Mouse (Mus musculus): ENCODE measurements at regions not wholly inside any gene's neighbourhood (a gene's known extent, or its start where the extent isn't known, plus 50 kb on each side); places are given as distances from the start of the nearest gene placed in this dataset.

DNA sequence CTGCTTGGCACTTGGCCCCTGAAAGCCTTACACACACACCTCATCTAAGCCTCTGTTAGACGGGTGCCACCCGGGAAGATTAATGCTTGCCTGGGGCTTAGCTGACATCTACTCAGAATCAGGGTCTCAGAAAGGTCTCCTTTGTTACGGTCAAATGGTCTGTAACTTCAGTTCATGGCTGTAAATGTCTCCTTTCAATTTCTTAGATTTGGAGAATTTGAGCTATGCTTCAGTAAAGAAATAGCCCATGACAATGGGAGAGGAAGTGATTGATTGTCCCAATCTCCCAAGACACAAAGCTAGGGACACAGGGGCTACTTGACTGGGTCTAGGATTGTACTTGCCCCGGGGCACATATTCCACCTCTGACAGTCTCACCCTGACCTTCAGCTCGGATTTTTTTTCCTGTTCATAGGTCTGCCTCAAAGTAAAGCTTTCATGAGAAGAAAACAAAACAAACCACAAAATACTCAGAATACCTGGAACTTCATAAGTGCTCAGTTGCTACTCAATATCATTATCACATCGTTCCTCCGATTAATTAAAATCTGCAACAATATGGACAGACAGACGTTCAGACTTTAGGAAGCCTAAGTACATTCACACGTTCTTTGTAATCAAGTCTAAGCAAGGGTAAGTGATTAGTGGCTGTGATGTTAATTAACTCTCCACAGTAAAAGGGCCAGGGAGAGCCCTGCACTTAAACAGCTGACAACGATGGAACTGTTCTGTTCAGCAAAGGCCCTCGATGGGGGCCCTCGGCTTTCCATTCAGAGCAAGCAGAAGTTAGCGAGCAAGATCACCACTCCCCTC, 132.9 kb upstream of the Slco3a1 start:
- no peak for DNase-seq

DNA sequence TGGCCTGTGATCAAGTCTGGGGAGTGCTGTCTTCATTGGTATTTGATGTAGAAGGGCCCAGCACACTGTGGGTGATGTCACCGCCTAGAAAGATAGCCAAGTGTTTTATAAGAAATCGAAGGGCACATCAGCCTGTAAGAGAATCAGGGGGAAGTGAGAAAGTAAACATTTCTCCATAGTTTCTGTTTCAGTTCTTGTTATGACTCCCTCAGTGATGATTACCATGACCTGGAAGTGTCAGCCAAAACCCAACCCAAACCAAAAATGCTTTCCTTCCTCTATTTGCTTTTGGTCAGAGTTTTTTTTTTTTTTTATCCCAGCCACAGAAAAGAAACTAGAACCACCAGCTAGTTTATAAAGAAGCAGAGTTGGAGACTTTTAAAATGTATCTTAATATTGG, 129.4 kb upstream of the Slco3a1 start:
- no peak for DNase-seq

DNA sequence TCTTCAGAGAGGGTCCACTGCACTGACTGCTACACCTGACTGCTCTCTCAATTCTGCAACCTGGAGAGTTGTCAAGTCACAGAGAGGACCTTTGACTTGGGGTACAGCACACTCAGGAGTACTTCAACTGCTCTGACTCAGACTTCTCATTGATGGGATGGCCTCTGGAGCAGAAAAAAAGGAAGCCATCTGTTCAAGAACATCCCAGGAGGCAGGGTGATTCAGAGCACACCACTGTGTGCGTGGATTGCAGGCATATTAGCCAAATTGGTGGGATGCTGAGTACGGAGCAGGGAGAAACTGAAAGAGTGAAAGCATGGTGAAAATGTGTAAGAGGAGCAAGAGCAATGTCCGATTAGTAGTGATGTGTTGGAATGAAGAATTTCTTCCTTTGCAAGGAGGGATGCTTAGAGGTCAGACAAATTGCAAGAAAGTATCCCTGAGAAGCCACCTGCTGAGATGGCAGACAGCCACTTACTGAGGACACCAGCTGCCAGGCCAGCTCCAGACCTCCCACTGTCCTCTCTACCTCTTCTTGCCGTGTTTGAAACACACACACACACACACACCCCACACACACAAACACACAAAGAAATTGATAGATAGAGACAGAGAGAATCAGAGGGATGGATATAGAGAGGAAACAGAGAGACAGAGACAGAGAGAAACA, 119.2 kb upstream of the Slco3a1 start:
- DNase-seq, result no peak

DNA sequence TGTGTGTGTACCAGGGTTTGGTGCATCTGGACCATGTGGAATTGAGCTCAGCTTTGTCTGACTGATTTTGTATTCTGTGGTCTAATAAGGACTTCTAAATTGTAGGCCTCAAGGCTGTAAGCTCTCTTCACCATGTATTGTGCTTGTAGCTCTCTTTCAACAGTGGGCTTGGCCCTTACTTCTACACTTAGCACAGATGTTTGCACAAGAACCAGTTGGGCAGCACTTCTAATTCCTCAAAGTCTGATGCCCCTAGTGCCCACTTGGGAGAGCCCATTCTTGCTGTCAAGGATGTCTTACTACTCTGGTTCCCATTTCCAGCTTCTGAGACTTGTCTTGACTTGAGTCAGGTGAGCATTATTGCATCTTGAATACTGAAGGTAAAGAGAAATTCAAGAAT, 114.5 kb upstream of the Slco3a1 start:
- no peak for DNase-seq

DNA sequence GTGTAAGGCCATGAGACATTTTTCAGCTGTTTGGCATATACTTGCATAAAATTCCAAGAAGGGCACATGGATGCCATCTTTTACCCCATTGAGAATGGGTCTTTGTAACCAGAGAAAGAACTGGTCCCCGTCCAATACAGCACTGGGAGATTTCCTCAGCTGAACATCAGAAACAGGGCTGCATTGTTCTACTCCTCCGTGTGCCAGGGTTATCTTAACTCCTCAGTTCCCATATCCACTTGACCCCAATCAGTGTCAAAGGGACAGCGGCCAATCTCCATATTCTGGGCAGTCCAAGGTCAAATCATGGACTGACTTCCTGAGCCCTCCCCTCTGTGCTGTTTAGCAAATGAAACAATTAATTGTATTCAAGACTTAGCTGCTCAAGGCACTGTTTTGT, 112.5 kb upstream of the Slco3a1 start:
- DNase-seq, result no peak

DNA sequence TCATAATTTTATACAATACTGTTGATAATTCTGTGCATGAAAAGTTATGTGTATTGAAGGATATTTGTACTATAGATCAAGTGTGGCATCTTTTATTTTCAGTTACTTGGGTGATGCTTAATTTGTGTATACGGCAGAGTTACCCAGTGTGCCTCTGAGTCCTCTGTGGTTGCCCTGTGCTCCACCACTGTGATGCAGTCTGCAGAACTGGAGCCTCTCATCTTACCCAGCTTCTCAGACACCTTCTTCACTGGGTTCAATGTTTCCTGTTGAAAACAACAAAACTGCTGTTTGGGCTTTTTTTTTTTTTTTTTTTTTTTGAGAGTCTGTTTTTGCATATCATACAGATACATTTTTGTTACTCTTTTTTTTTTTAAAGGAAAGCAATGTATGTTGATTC, 109.2 kb upstream of the Slco3a1 start:
- DNase-seq, result no peak

DNA sequence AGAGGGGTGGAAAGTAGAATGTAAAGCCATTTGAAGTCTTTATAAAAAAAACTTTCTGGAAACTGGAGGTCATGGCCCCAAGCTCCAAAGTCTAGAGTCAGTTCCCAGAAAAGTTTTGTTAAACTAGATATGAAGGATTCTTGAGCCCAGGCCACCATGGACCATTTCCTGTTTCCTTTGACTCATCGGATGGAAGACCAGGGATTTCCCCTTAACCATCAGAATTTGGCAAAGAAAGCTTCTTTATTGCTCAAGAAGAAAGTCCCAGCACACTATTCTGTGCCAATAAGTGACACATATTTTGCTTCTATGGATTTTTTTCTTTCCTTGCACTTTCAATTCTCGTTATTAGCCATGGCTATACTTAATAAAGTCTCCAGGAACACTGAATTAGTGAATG, 92.7 kb upstream of the Slco3a1 start:
- no peak for DNase-seq

DNA sequence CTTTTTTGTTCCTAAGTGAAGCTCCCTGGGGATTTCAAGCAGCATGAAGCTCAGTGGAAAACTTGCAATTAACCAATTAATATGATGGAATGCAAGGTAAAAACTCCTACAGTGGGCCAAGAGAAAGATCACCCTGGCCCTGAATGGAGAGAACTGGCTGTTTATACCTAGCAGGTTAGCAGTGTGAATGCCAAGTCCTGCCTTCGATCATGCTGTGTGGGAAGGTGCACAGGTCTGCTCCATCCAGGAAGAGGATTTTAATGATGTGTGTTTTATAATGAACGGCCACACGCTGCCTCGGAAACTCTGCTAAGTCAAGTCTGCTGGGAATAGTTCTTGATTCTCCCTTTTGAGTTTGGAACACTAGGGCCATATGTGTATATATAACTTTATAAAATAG, 85.6 kb upstream of the Slco3a1 start:
- no peak for DNase-seq

DNA sequence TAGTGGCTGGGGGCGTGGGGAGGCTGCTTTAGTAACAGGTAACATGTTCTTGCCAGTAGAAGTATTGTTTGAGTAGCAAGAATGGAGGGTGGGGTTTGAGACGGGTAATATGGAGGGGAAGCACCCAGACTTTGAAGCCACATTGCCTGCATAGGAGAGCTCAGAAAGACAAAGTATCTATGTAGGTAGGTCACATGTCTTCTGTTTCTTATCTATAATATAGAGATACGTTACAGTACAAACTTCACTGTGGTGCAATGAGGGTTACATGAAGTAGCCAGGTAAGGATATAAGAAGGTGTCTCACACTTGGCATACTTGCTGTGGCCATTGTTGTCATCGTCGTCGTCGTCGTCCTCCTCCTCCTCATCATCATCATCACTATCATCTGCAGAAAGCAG, 77.6 kb upstream of the Slco3a1 start:
- DNase-seq, result no peak

DNA sequence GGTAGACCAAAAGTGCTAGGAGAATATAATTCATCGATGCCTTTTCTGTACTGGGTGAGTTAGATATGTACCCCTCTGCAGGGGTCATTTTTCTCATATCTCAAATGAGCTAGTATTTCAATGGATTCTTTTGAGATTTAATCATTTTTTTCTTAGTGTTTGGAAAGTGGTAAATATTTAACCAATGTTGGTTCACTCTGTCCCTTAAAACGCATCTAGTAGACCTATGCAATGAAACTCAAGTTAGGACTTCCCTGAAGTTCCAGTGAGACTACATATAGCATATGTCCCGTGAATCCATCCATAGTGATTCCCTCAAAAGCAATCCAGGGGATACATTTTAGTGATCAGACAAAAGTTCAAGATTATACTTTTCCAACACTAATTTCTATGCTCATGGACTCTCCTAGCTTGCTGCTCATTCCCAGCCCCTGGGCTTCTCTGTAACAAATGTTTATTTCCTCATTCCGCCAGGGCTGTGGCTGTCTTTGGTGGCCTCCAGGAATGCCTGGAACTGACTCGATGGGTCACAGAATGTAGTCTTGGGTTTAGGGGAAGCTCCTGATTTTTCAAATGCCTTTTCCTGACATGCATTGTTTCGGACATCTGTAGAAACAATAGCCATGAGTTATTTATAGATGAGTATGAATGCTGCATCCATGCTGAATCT, 74.4 kb upstream of the Slco3a1 start:
- no peak for DNase-seq

Data from thymus, postnatal 4 days (tissue).